Mouse (Mus musculus) layer of hippocampus, adult 18-20 months (tissue): ENCODE data around the gene Ugt1a6a. TPM values are rescaled to one million over a fixed set of nuclear protein-coding genes. Genes with fewer than 3 reads are reported as not detected.
"Not testable (repeated sequence)": the region's sequence is repeated elsewhere in the genome, so short reads cannot be mapped to it uniquely, and the experiment has no call there.

Experiments
- DNase-seq, 2 experiments: peaks; one replicate each; pipeline ENCODE4 v3.0.0; 2022; ENCODE audit warnings: low spot score in 2 of 2
- long read RNA-seq: library from polyadenylated mRNA; stranded (forward); transcript quantifications from one replicate; pipeline ENCODE4 v2.0.0, GENCODE M21; 2021
- total RNA-seq, 2 experiments: library from RNA; stranded (reverse); gene quantifications; 2 replicates each; pipeline ENCODE4 v1.2.3; 2021

The Ugt1a6a gene
- total RNA-seq = 1 to 10 TPM; 1.6 TPM
- long read RNA-seq, partial matches to known transcripts = 0 of 4 reads
- long read RNA-seq, other reads (novel, unspliced or antisense) = 1 of 4 reads

- peak in 1 of 2 experiments; percentile 3 for DNase-seq
These were observed at the start of gene Ugt1a6a for GRCm38 (mm10) chr1:88134457-88135011. TSS of gene Ugt1a6a (plus strand) at chr1:88134809.

- DNase-seq = no peak
These were observed 48.5 kb upstream of the Ugt1a6a start for GRCm38 (mm10) chr1:88086125-88086524.

- DNase-seq = no peak
These were observed 47.1 kb upstream of the Ugt1a6a start, which contains the start of gene Ugt1a8 for GRCm38 (mm10) chr1:88087513-88087912. TSS of gene Ugt1a8 (plus strand) at chr1:88087813.

DNA sequence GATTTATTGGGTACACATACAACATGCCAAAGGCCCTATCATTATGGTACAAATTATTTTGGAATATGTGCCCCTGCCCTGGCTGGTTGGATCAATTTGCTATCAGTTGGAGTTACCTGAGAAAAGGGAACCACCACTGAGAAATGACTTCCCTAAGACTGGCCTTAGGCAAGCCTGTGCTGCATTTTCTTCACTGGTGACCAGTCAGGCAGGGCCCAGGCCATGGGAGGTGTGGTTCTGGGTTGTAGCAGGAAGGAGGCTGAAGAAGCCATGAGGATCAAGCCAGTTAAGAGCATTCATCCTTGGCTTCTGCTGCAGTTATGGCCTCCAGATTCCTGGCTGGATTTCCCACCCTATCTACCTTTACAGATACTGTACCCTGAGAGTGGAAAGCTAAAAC, 42.3 kb upstream of the Ugt1a6a start:
- DNase-seq = no peak

- not testable (repeated sequence) for DNase-seq
These were observed 40.3 kb upstream of the Ugt1a6a start for GRCm38 (mm10) chr1:88094270-88094676.

GRCm38 (mm10) chr1:88094941-88095492, 39.6 kb upstream of the Ugt1a6a start, which contains the start of gene Ugt1a7c:
TSS of gene Ugt1a7c (plus strand) at chr1:88095062.
- DNase-seq = no peak

DNA sequence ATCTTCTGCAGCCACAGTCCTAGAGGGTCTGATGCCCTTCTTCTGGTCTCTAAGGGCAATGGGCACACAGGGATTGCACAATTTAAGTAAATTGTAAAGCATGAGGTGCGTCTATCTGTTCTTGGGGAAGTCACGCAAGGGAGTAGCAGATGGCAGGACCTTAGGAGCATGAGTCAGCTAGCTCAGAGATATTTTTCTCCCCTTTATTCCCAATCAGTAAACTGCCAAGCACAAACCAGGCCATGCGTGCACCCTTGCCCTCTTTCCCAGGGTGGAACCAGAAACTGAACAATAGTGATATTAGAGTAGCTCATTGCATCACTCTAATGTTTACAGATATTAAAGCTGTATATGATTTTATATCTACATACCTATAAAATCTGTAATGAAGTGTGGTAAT, 36.1 kb upstream of the Ugt1a6a start:
- not testable (repeated sequence) for DNase-seq

DNA sequence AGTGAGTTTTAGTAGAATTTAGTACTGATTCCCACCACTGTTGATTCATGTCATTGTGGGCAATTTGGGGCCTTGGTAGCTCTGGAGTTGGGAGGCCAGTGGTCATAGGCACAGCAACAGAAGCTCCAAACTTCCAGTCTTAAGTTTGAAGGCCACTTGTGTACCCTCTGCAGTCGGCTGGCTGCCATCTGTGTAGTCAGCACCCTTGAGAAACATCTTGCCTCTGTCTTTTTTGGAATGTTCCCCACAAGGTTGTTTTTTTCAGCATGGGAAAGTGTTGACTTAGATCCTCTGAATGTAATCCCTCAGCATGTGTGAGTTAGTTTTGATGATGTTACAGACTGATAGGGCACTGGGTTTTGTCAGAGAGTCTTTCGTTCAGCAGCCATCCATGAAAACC, 34.9 kb upstream of the Ugt1a6a start:
- not testable (repeated sequence) for DNase-seq

- DNase-seq = not testable (repeated sequence)
These were observed 31.6 kb upstream of the Ugt1a6a start, which contains the start of gene Ugt1a6b for GRCm38 (mm10) chr1:88103019-88103418. TSS of gene Ugt1a6b (plus strand) at chr1:88103252.

DNA sequence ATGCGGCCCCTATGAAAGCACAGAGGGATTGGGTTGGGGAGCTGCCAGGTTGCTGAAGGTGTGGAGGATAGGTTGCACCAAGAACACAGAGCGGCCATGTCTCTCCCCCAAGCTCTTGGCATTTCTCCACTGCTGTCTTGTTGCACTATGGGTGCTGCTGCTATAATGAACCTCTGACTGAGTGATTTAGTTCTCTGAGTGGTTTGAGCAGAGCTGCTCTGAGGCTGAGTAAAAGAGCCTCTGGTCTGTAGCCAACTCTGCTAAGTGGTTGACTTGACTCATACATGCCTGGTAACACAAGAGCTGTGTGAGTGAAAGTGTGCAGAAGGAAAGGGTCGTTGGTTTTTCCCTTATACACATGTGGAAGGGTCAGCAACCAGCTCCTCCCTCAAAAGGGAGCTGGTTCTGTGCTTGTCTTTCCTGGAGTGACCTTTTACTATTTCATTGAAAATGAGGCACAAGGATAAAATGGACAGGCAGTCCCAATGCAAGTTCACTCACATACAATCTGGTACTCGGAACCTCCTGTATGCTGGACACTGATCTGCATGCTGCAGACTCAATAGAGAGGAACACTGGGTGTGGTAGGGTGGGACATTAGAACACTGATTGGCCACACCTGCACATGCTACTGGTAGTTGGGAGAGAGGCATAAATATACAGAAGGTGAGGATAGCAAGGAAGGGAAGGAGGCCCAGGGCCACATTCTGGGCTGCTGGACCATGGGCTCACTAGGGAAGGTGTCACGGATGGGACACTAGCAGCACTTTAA, 30.7 kb upstream of the Ugt1a6a start:
- DNase-seq = not testable (repeated sequence)

DNA sequence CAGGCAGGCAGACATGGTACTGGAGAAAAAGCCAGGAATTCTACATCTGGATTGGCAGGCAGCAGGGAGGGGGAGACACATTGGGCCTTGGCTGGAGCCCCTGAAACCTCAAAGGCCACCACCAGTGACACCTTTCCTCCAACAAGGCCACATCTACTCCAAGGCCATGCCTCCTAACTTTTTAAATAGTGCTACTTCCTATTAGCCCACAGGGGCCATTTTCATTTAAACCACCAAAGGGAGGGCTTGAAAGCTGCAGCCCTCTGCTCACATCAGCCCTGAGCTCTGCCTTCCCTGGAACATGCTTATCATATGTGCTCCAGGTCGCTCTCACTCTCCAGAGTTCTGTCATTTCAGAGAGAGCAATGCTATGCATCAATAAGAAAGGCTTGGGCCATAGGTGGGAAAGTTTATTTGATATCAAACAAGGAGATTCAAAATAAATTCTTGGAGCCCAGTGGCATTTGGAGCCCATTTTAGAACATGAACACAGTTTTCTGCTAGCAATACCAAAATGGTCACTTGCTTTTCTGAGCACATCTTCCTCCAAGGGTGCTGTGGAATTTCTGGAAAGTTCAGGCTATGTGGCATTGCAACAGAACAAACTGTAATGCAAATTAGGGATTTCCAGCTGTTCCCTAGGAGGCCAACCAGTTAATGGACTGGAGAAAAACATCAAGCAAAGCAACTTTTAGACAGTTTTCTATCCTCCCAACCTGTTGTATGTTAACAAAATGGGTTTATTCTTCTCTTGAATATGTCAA, 29.8 kb upstream of the Ugt1a6a start:
- DNase-seq = no peak

DNA sequence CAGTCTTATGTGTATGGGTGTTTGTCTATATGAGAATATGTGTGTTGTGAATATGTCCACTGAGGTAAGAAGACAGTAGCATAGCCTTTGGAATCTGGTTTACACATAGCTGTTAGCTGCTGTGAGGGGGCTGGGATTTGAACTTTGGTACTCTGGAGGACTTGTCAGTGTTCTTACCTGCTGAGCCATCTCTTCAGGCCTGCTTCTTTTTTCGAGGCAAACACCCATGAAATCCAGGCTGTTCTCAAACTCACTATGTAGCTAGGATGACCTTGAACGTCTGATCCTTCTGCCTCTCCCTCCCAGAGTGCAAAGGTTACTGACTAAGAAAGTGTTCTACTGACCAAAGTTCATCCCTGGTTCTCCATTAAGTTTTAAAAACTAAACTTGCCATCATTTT, 29.0 kb upstream of the Ugt1a6a start:
- no peak for DNase-seq

DNA sequence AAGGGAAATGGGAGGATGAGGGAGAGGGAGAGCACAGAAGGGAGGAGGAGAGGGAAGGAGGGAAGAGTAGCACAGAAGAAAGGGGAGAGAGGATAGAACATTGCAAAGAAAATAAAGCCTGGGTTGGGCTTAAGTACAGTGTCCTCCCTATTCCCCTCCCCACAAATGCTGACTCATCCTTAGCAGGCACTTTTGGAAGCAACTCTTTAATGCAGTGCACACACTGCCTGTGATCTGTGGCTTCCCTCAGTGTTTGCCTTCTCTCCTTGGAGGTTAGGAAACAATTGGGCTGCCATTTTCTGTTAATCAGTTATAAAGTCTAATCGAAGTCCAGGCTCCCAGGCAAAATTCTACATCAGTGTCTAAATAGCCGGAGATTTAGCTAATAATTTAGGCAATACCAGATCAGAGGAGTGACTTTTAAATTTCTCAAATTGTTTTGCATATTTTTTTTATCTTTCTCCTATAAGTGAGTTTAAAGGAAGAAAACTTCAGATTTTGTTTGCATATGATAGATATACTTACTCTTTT, 25.5 kb upstream of the Ugt1a6a start:
- not testable (repeated sequence) for DNase-seq

GRCm38 (mm10) chr1:88109604-88110003, 25.0 kb upstream of the Ugt1a6a start:
- DNase-seq = not testable (repeated sequence)

DNA sequence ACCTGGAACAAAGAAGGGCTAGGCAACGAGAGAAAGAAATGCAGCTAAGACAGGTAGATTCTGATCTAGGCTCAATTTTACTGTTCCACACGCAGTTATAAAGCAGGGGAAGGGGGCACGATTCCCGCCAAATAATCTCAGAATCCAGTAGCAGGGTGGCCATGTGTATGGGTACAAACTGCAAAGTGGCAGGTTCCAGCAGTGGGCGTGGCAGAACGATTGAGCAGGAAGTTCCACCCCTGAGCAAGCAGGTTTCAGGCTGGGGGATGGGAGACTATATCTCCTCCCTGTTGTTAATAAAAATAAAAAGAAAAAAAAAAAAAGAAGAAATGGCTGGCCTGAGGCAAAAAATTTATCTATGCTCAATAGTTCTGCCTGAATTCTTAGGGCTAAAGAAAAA, 21.8 kb upstream of the Ugt1a6a start:
- DNase-seq = not testable (repeated sequence)

DNA sequence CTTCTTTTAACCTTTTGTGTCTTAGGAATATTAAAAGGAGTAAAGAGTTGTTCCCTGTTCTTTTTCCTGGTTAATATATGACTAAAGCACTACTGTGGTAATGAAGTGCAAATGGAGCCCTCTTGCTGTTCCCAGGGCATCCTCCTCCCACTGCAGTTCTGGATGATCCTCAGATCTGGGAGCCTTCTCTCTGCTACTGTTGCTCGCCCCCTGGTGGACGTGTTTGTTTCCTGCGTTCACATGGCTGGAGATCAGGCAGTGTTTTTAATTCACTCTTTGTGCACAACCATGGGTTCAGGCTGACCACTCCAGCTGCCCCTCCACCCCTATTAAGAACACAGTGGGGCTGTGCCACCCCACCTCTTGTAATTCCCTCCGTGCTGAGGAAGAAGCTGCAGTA, 14.1 kb upstream of the Ugt1a6a start:
- not testable (repeated sequence) for DNase-seq

DNA sequence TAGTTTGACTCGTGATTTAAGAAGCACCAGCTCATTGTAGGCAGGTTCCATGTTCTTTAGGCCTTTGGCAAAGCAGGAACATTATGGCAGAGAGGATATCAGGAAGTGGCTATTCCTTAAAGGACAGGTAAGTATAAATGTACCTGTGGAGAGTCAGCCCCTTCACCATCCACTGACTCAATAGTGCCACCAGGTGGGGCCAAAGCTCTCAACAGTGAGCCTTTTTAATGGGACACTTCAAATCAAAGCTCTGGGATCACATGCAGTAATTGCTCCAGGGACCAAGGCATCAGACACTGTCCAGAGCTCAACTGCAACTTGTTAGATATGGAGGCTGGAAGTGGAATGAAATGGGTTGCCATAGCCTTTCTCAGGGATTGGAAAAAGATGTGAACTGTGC, 13.1 kb upstream of the Ugt1a6a start:
- not testable (repeated sequence) for DNase-seq

- not testable (repeated sequence) for DNase-seq
These were observed 8.7 kb upstream of the Ugt1a6a start for GRCm38 (mm10) chr1:88125827-88126360.

GRCm38 (mm10) chr1:88129091-88129490, 5.5 kb upstream of the Ugt1a6a start:
- not testable (repeated sequence) for DNase-seq

- not testable (repeated sequence) for DNase-seq
These were observed 4.4 kb upstream of the Ugt1a6a start for GRCm38 (mm10) chr1:88130223-88130622.
